Mouse (Mus musculus): ENCODE results near the gene Mgat1. TPM values are rescaled to one million over a fixed set of nuclear protein-coding genes. Genes with fewer than 3 reads are reported as not detected.
"Not testable (repeated sequence)": the region's sequence is repeated elsewhere in the genome, so short reads cannot be mapped to it uniquely, and the experiment has no call there.

Gene Mgat1
- total RNA-seq (2014; rRNA removed) (88.1 and 102 TPM in 2 replicates), polyA plus RNA-seq (2015; fragmentation: Nextera tagmentation; extraction: Ambion mirVana) (33.9 and 35.4 TPM in 2 replicates)

GRCm38 (mm10) chr11:49243727-49244594 is at the start of gene Mgat1:
Gene Mgat1 (plus strand): TSS chr11:49244191.
- peak within 1 kb of the TSS; percentile 62 for H3K4me2 ChIP-seq (ENCODE audit: low read depth, low read length, poor library complexity, severe bottlenecking)
- peak within 1 kb of the TSS; percentile 60 for H3K4me3 ChIP-seq (ENCODE audit: low read depth, low read length)
- TF ChIP-seq CTCF (IDR thresholded peaks at IDR 0.05), result peak; percentile 58
- no peaks in the 10 kb centered on the region for H3K36me3 ChIP-seq (ENCODE audit: insufficient read depth, low read length)
- DNase-seq (ENCODE audit: low spot score) (peak; percentile 97), ATAC-seq (ENCODE audit: low FRiP score) (peak; percentile 97)
- peak within 1 kb of the TSS; percentile 75 for H3K9ac ChIP-seq (replicated peaks; ENCODE audit: low read length, poor library complexity, severe bottlenecking)
- peak within 1 kb of the TSS; percentile 78 for H3K27ac ChIP-seq (ENCODE audit: low read depth, low read length)
- under 1% methylated on average over 53 of the region's 60 CpGs for WGBS
- peaks cover 4% of the 10 kb centered on the region; the same call in 1 of the 2 replicates for H3K4me1 ChIP-seq (ENCODE audit: insufficient read depth, low read length)
- no peaks in the 10 kb centered on the region for H3K27me3 ChIP-seq (ENCODE audit: insufficient read depth, low read length)
- no peaks in the 10 kb centered on the region for H3K9me3 ChIP-seq (ENCODE audit: low read length)

GRCm38 (mm10) chr11:49194771-49195170 is 49.2 kb upstream of the Mgat1 start:
- WGBS, result 95% methylated on average over 8 of the region's 9 CpGs
- not testable (repeated sequence) for H3K27me3 ChIP-seq (ENCODE audit: insufficient read depth, low read length); DNase-seq (ENCODE audit: low spot score); H3K9ac ChIP-seq (replicated peaks; ENCODE audit: low read length, poor library complexity, severe bottlenecking); ATAC-seq (ENCODE audit: low FRiP score); H3K36me3 ChIP-seq (ENCODE audit: insufficient read depth, low read length); H3K27ac ChIP-seq (ENCODE audit: low read depth, low read length); H3K4me1 ChIP-seq (ENCODE audit: insufficient read depth, low read length); H3K4me3 ChIP-seq (ENCODE audit: low read depth, low read length); H3K4me2 ChIP-seq (ENCODE audit: low read depth, low read length, poor library complexity, severe bottlenecking); H3K9me3 ChIP-seq (ENCODE audit: low read length)

- Histone ChIP-seq H3K9me3 (ENCODE audit: low read length) (no peaks in the 10 kb centered on the region), H3K27me3 (ENCODE audit: insufficient read depth, low read length) (no peaks in the 10 kb centered on the region), H3K9ac (replicated peaks; ENCODE audit: low read length, poor library complexity, severe bottlenecking) (no peak overlapping the region), H3K27ac (ENCODE audit: low read depth, low read length) (no peak overlapping the region), H3K4me1 (ENCODE audit: insufficient read depth, low read length) (no peaks in the 10 kb centered on the region), H3K36me3 (ENCODE audit: insufficient read depth, low read length) (no peaks in the 10 kb centered on the region), H3K4me3 (ENCODE audit: low read depth, low read length) (no peak overlapping the region), H3K4me2 (ENCODE audit: low read depth, low read length, poor library complexity, severe bottlenecking) (no peak overlapping the region)
- ATAC-seq (ENCODE audit: low FRiP score), result no peak
- TF ChIP-seq CTCF (IDR thresholded peaks at IDR 0.05), result no peak
- no peak for DNase-seq (ENCODE audit: low spot score)
- WGBS, result 83% methylated on average over 7 of the region's 7 CpGs
Measured at GRCm38 (mm10) chr11:49195819-49196322, 48.1 kb upstream of the Mgat1 start.

- no peak overlapping the region for H3K4me3 ChIP-seq (ENCODE audit: low read depth, low read length)
- H3K4me2 ChIP-seq (ENCODE audit: low read depth, low read length, poor library complexity, severe bottlenecking), result no peak overlapping the region
- H3K36me3 ChIP-seq (ENCODE audit: insufficient read depth, low read length), result no peaks in the 10 kb centered on the region
- H3K4me1 ChIP-seq (ENCODE audit: insufficient read depth, low read length), result peaks cover 9% of the 10 kb centered on the region
- no peaks in the 10 kb centered on the region for H3K27me3 ChIP-seq (ENCODE audit: insufficient read depth, low read length)
- no peak for ATAC-seq (ENCODE audit: low FRiP score)
- DNase-seq (ENCODE audit: low spot score), result no peak
- H3K27ac ChIP-seq (ENCODE audit: low read depth, low read length), result no peak overlapping the region
- H3K9me3 ChIP-seq (ENCODE audit: low read length), result no peaks in the 10 kb centered on the region
- H3K9ac ChIP-seq (replicated peaks; ENCODE audit: low read length, poor library complexity, severe bottlenecking), result no peak overlapping the region
- no peak for TF ChIP-seq CTCF (IDR thresholded peaks at IDR 0.05)
Measured at GRCm38 (mm10) chr11:49200666-49201065, 43.3 kb upstream of the Mgat1 start.

DNA sequence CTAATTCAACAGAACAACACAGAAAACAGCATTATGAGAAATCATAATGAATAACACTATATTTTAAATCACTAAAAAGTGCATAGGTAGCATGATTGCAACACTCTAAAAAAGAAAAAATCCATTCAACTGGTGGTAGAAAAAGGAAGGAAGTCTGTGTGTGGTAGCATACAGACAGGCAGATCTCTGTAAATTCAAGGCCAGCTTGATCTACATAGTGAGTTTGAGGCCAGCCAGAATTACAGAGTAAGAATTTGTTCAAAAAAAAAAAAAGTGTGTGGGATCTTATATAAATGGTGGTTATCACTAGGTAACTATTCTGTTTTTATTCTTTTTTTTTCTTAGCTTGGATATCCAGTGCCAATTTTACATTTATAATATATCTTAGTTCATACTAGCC is 42.8 kb upstream of the Mgat1 start:
- no peak overlapping the region for H3K27ac ChIP-seq (ENCODE audit: low read depth, low read length)
- no peak overlapping the region for H3K4me3 ChIP-seq (ENCODE audit: low read depth, low read length)
- peaks cover 9% of the 10 kb centered on the region for H3K4me1 ChIP-seq (ENCODE audit: insufficient read depth, low read length)
- no peaks in the 10 kb centered on the region for H3K27me3 ChIP-seq (ENCODE audit: insufficient read depth, low read length)
- ATAC-seq (ENCODE audit: low FRiP score) (no peak), DNase-seq (ENCODE audit: low spot score) (no peak)
- no peak overlapping the region for H3K4me2 ChIP-seq (ENCODE audit: low read depth, low read length, poor library complexity, severe bottlenecking)
- no peaks in the 10 kb centered on the region for H3K9me3 ChIP-seq (ENCODE audit: low read length)
- no peaks in the 10 kb centered on the region for H3K36me3 ChIP-seq (ENCODE audit: insufficient read depth, low read length)
- no peak for TF ChIP-seq CTCF (IDR thresholded peaks at IDR 0.05)
- no peak overlapping the region for H3K9ac ChIP-seq (replicated peaks; ENCODE audit: low read length, poor library complexity, severe bottlenecking)

- H3K27ac ChIP-seq (ENCODE audit: low read depth, low read length), result peak overlapping the region; percentile 97; the same call in 1 of the 2 replicates
- 60% methylated on average over 2 of the region's 2 CpGs for WGBS
Measured at GRCm38 (mm10) chr11:49202071-49202470, 41.9 kb upstream of the Mgat1 start.

More at GRCm38 (mm10) chr11:49202071-49202470, 41.9 kb upstream of the Mgat1 start:
- Histone ChIP-seq H3K27me3 (ENCODE audit: insufficient read depth, low read length) (no peaks in the 10 kb centered on the region), H3K9me3 (ENCODE audit: low read length) (no peaks in the 10 kb centered on the region), H3K4me2 (ENCODE audit: low read depth, low read length, poor library complexity, severe bottlenecking) (peak overlapping the region; percentile 77), H3K4me3 (ENCODE audit: low read depth, low read length) (peak overlapping the region; percentile 98), H3K4me1 (ENCODE audit: insufficient read depth, low read length) (peaks cover 9% of the 10 kb centered on the region), H3K36me3 (ENCODE audit: insufficient read depth, low read length) (no peaks in the 10 kb centered on the region), H3K9ac (replicated peaks; ENCODE audit: low read length, poor library complexity, severe bottlenecking) (peak overlapping the region; percentile 98; the same call in 1 of the 2 replicates)
- no peak for DNase-seq (ENCODE audit: low spot score)
- no peak for TF ChIP-seq CTCF (IDR thresholded peaks at IDR 0.05)
- no peak for ATAC-seq (ENCODE audit: low FRiP score)

Measured in midbrain, postnatal 0 days (tissue).